Mouse (Mus musculus) heart, embryonic 14.5 days (tissue): ENCODE measurements around the gene Olfr1389. TPM values are rescaled to one million over a fixed set of nuclear protein-coding genes. Genes with fewer than 3 reads are reported as not detected.
"Not testable (repeated sequence)": the region's sequence is repeated elsewhere in the genome, so short reads cannot be mapped to it uniquely, and the experiment has no call there.

ENCODE experiments used
- ATAC-seq: fragments of 200-750 bp; cut with Nextera tagmentation; 2 replicates; pipeline ENCODE4 v1.8.0; 2017; ENCODE audit warnings: low read depth, moderate TSS enrichment; ENCODE audit not compliant: insufficient number of reproducible peaks, insufficient read depth, low FRiP score
- H3K27ac ChIP-seq, 2 experiments: fragments of 200-500 bp in 1 of 2; fragments of 300-500 bp in 1 of 2; sonication (generic) in 1 of 2; replicated peaks in 1 of 2; 2 replicates each; pipeline ENCODE4 v1.5.1; 2012 to 2014; ENCODE audit warnings: low read depth in 2 of 2, low read length in 2 of 2, control low read depth in 1 of 2, mild to moderate bottlenecking in 1 of 2, mixed read lengths in 1 of 2; ENCODE audit not compliant: control insufficient read depth in 1 of 2, insufficient read depth in 1 of 2
- H3K27me3 ChIP-seq: fragments of 300-500 bp; sonication (generic); 2 replicates; pipeline ENCODE4 v1.6.1; 2014; ENCODE audit warnings: mild to moderate bottlenecking, low read length, control low read depth; ENCODE audit not compliant: control insufficient read depth, insufficient read depth
- H3K36me3 ChIP-seq: fragments of 300-500 bp; sonication (generic); 2 replicates; pipeline ENCODE4 v1.6.1; 2014; ENCODE audit warnings: mild to moderate bottlenecking, control low read depth, low read length, mixed read lengths; ENCODE audit not compliant: control insufficient read depth, insufficient read depth
- H3K4me1 ChIP-seq, 2 experiments: fragments of 200-500 bp in 1 of 2; fragments of 300-500 bp in 1 of 2; sonication (generic) in 1 of 2; 2 replicates each; pipeline ENCODE4 v1.6.1; 2012 to 2014; ENCODE audit warnings: low read length in 2 of 2, control low read depth in 1 of 2, mixed read lengths in 1 of 2; ENCODE audit not compliant: control insufficient read depth in 2 of 2, insufficient read depth in 2 of 2
- H3K4me2 ChIP-seq: fragments of 300-500 bp; sonication (generic); 2 replicates; pipeline ENCODE4 v1.6.1; 2014; ENCODE audit warnings: mild to moderate bottlenecking, low read length
- H3K4me3 ChIP-seq, 2 experiments: fragments of 200-500 bp in 1 of 2; fragments of 300-500 bp in 1 of 2; sonication (generic) in 1 of 2; 2 replicates each; pipeline ENCODE4 v1.5.1; 2012 to 2014; ENCODE audit warnings: low read length in 2 of 2, mild to moderate bottlenecking in 2 of 2, control low read depth in 1 of 2, low read depth in 1 of 2, moderate library complexity in 1 of 2; ENCODE audit not compliant: control insufficient read depth in 1 of 2, insufficient read depth in 1 of 2
- H3K9ac ChIP-seq: fragments of 300-500 bp; sonication (generic); 2 replicates; pipeline ENCODE4 v1.6.1; 2014; ENCODE audit warnings: mild to moderate bottlenecking, low read length
- H3K9me3 ChIP-seq: fragments of 300-500 bp; sonication (generic); 2 replicates; pipeline ENCODE4 v1.6.1; 2016; ENCODE audit warnings: low read length, control low read depth; ENCODE audit not compliant: control insufficient read depth
- WGBS: fragments of 180-500 bp; shearing (Covaris S2); extraction: QIAGEN DNeasy Blood & Tissue Kit; methylation state at CpG from one replicate; pipeline ENCODE4 v1.1.7; 2014; 5-methylcytosine and 5-hydroxymethylcytosine counted together
- polyA plus RNA-seq: library from polyadenylated mRNA; unstranded; fragments of >200 nt; fragmentation: Nextera tagmentation; extraction: Ambion mirVana; gene quantifications from 2 replicates; pipeline ENCODE4 v1.2.1, GENCODE M21; 2014

Olfr1389 gene
- polyA plus RNA-seq, 1 experiment from 2014 or later = not detected

DNA sequence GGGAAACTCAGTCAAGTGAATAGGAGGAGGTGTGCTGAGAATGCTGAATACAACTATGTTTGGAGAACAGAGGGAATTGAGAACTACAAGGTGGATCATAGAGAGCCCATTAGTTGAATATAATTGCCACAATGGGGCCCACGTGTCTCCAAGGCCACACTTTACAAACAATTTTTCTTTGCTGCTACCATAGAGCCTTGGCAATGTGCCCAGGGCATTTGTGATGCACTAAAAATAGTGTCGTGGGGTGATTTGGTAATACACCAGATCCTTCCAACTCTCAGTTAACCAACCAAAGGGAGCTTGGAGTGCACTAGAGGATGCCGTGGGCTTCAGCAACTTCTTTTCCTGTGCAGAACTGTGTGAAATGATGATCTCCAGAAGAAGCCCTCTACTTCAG, 13.5 kb downstream of the Olfr1389 start, which contains the start of gene Olfr1388:
Olfr1388 (plus strand) TSS at position 214 of the 400 bp plus-strand sequence.
- no peak within 1 kb of the TSS for H3K4me2 ChIP-seq
- H3K4me1 ChIP-seq = peaks cover 2 to 3% of the 10 kb centered on the region in 2 experiments; a peak in 1 of 4 replicates
- 29% methylated on average over 3 of the region's 3 CpGs for WGBS
- no peak for ATAC-seq
- no peak within 1 kb of the TSS for H3K27ac ChIP-seq
- H3K36me3 ChIP-seq = no peaks in the 10 kb centered on the region
- no peak within 1 kb of the TSS for H3K9ac ChIP-seq
- 0 out of 2 replicates have a peak, but pooled peaks cover 3% of the 10 kb centered on the region for H3K9me3 ChIP-seq
- no peaks in the 10 kb centered on the region for H3K27me3 ChIP-seq
- no peak within 1 kb of the TSS for H3K4me3 ChIP-seq

DNA sequence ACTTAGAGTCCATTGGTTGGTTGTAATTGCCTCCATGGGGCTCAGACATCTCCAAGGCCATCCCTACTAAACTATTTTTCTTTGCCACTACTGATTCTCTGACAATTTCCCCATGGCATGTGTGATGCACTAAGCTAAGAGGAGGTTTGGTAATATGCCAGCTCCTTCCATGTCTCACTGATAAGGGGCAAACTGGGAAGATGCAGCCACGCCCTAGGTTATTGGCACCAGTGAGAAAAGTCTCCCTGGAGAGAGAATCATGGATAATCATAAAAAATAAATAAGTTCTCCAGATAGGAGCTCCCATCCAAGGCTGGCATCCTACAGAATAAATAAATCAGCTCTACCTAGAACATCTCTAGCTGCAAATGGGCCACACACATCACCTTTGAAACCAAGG, 32.2 kb downstream of the Olfr1389 start, which contains the start of gene Olfr1387:
Olfr1387 (plus strand) TSS at position 301 of the 400 bp plus-strand sequence.
- no peak within 1 kb of the TSS for H3K4me3 ChIP-seq
- H3K4me2 ChIP-seq = no peak within 1 kb of the TSS
- H3K9me3 ChIP-seq = no peaks in the 10 kb centered on the region
- no peaks in the 10 kb centered on the region for H3K36me3 ChIP-seq
- no peak within 1 kb of the TSS for H3K9ac ChIP-seq
- no peaks in the 10 kb centered on the region for H3K4me1 ChIP-seq
- H3K27me3 ChIP-seq = no peaks in the 10 kb centered on the region
- ATAC-seq = no peak
- no peak within 1 kb of the TSS for H3K27ac ChIP-seq
- WGBS = 60% methylated on average over 1 of the region's 1 CpGs

DNA sequence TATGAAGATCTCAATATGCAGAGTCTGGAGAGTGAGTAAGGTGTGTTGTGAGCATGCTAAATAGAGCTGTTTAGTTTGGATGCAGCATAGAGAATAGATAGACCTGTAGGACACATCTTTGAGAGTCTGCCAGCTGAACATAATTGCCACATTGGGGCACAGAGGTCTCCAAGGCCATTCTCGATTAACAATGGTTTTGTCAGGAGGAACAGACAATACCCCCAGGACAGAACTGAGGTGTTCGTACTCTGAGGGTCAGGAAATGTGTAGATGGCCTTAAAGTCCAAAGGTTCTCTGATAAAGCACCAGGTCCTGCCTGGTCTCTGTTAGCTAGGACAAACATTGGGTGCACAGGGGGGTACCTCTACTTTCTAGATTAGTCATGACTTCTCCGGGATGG, 41.9 kb downstream of the Olfr1389 start, which contains the start of gene Olfr1386:
Olfr1386 (plus strand) TSS at position 301 of the 400 bp plus-strand sequence.
- not testable (repeated sequence) for H3K36me3 ChIP-seq, H3K27ac ChIP-seq, H3K4me2 ChIP-seq, H3K4me3 ChIP-seq, H3K27me3 ChIP-seq, ATAC-seq, H3K9me3 ChIP-seq, H3K4me1 ChIP-seq, H3K9ac ChIP-seq
- 82% methylated on average over 2 of the region's 3 CpGs for WGBS

Other genes with a start within 250 kb of the Olfr1389 start
- gene Btnl9, start 235.9 kb upstream of the Olfr1389 start, polyA plus RNA-seq = 4.4 and 5.9 TPM in 2 replicates
- gene Zfp62, start 219.8 kb upstream of the Olfr1389 start, polyA plus RNA-seq = 30.3 and 32.2 TPM in 2 replicates
- gene Mgat1, start 178.9 kb upstream of the Olfr1389 start, polyA plus RNA-seq = 38.3 and 43.5 TPM in 2 replicates
- gene Olfr1393, start 144.8 kb upstream of the Olfr1389 start, polyA plus RNA-seq = 0.18 and 0.35 TPM in 2 replicates
- gene Olfr1392, start 137.8 kb upstream of the Olfr1389 start, polyA plus RNA-seq = not detected in 2 replicates
- not detected in 2 replicates for gene Olfr10, start 118.3 kb upstream of the Olfr1389 start, polyA plus RNA-seq
- not detected in 2 replicates for gene Olfr1391, start 100.3 kb upstream of the Olfr1389 start, polyA plus RNA-seq
- not detected in 2 replicates for gene Olfr1390, start 87.9 kb upstream of the Olfr1389 start, polyA plus RNA-seq
- gene Olfr1388, start 13.6 kb downstream of the Olfr1389 start, polyA plus RNA-seq = not detected in 2 replicates
- gene Olfr1387, start 32.3 kb downstream of the Olfr1389 start, polyA plus RNA-seq = not detected in 2 replicates
- not detected in 2 replicates for gene Olfr1386, start 42.0 kb downstream of the Olfr1389 start, polyA plus RNA-seq
- gene Olfr1385, start 66.0 kb downstream of the Olfr1389 start, polyA plus RNA-seq = not detected in 2 replicates
- gene Olfr1384, start 83.7 kb downstream of the Olfr1389 start, polyA plus RNA-seq = not detected in 2 replicates
- not detected in 2 replicates for gene Olfr1383, start 96.6 kb downstream of the Olfr1389 start, polyA plus RNA-seq
- gene Olfr1382, start 105.2 kb downstream of the Olfr1389 start, polyA plus RNA-seq = not detected in 2 replicates
- not detected in 2 replicates for gene Olfr1381, start 120.4 kb downstream of the Olfr1389 start, polyA plus RNA-seq
- not detected in 2 replicates for gene Olfr1380, start 133.8 kb downstream of the Olfr1389 start, polyA plus RNA-seq
- gene Flt4, start 186.2 kb downstream of the Olfr1389 start, polyA plus RNA-seq = 9.3 and 10.0 TPM in 2 replicates
- 0.78 and 1.1 TPM in 2 replicates for gene Scgb3a1, start 240.5 kb downstream of the Olfr1389 start, polyA plus RNA-seq